Mouse (Mus musculus) heart, postnatal 0 days (tissue): ENCODE data around the gene Thrb. TPM values are rescaled to one million over a fixed set of nuclear protein-coding genes. Genes with fewer than 3 reads are reported as not detected.

Experiments used
- ATAC-seq: fragments of 200-750 bp; cut with Nextera tagmentation; 2 replicates; pipeline ENCODE4 v1.8.0; 2017; ENCODE audit warnings: low read depth, moderate number of reproducible peaks, moderate library complexity; ENCODE audit not compliant: insufficient read depth
- DNase-seq: peaks from one replicate; pipeline ENCODE4 v3.0.0-alpha.2; 2016; ENCODE audit warnings: low spot score
- H3K27ac ChIP-seq: fragments of 300-500 bp; sonication (generic); 2 replicates; pipeline ENCODE4 v1.5.1; 2014; ENCODE audit warnings: low read depth, mild to moderate bottlenecking
- H3K27me3 ChIP-seq: fragments of 300-500 bp; sonication (generic); 2 replicates; pipeline ENCODE4 v1.6.1; 2014; ENCODE audit warnings: low read length, mixed read lengths; ENCODE audit not compliant: control insufficient read depth, insufficient read depth
- H3K36me3 ChIP-seq: fragments of 300-500 bp; sonication (generic); replicated peaks from 2 replicates; pipeline ENCODE4 v1.6.1; 2014; ENCODE audit warnings: low read length, mixed read lengths; ENCODE audit not compliant: control insufficient read depth, insufficient read depth
- H3K4me1 ChIP-seq: fragments of 300-500 bp; sonication (generic); 2 replicates; pipeline ENCODE4 v1.6.1; 2014; ENCODE audit warnings: antibody characterized with exemption; ENCODE audit not compliant: control insufficient read depth, insufficient read depth
- H3K4me2 ChIP-seq: fragments of 300-500 bp; sonication (generic); 2 replicates; pipeline ENCODE4 v1.6.1; 2014; ENCODE audit warnings: low read depth, mild to moderate bottlenecking, low read length, moderate library complexity
- H3K4me3 ChIP-seq: fragments of 300-500 bp; sonication (generic); 2 replicates; pipeline ENCODE4 v1.5.1; 2014; ENCODE audit warnings: low read depth, low read length
- H3K9ac ChIP-seq: fragments of 300-500 bp; sonication (generic); replicated peaks from 2 replicates; pipeline ENCODE4 v1.6.1; 2014; ENCODE audit warnings: low read depth, low read length, mixed read lengths
- H3K9me3 ChIP-seq: fragments of 300-500 bp; sonication (generic); replicated peaks from 2 replicates; pipeline ENCODE4 v1.6.1; 2016; ENCODE audit warnings: low read length; ENCODE audit not compliant: control insufficient read depth
- CTCF ChIP-seq: IDR thresholded peaks from 2 replicates; pipeline ENCODE4 v1.5.1; 2016; ENCODE audit warnings: antibody characterized with exemption, control low read depth, low read depth
- EP300 ChIP-seq: IDR thresholded peaks from 2 replicates; pipeline ENCODE4 v1.6.1; 2016; ENCODE audit warnings: antibody characterized with exemption, low read depth
- WGBS: fragments of 180-500 bp; shearing (Covaris S2); extraction: QIAGEN DNeasy Blood & Tissue Kit; methylation state at CpG from one replicate; pipeline ENCODE4 v1.1.7; 2014; 5-methylcytosine and 5-hydroxymethylcytosine counted together
- polyA plus RNA-seq: library from polyadenylated mRNA; unstranded; fragments of >200 nt; fragmentation: Nextera tagmentation; extraction: Ambion mirVana; gene quantifications from 2 replicates; pipeline ENCODE4 v1.2.1, GENCODE M21; 2015
- total RNA-seq: library from RNA; depleted of rRNA; stranded (reverse); fragments of >200 nt; gene quantifications from 2 replicates; pipeline ENCODE4 v1.2.3, GENCODE M21; 2014; ENCODE audit warnings: low replicate concordance

Gene Thrb
- total and polyA plus RNA-seq, 2 experiments from 2014 or later: 0.90 to 1.0 TPM

DNA sequence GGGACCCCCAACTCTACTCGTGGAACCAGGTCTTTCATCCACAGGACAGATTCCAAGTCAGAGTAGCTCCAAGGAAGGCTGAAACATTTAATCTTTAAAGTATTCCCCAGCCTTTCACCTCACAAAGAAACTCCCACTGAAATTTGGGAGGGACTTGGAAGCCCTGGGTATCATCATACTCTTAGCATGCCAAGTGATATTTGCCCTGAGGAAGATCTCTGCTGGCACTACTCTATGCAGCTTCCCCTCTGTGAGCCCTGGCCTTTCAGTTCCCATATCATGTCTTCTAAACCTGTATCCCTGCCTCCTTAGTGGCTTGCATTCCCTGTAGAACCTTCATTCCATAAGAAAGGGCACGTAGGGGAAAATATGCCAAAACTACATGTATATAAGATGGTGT, 68.8 kb downstream of the Thrb start:
- Histone ChIP-seq H3K4me1 (no peaks in the 10 kb centered on the region), H3K9ac (no peak overlapping the region), H3K27ac (no peak overlapping the region), H3K4me2 (no peak overlapping the region), H3K4me3 (no peak overlapping the region), H3K27me3 (no peaks in the 10 kb centered on the region), H3K9me3 (no peaks in the 10 kb centered on the region), H3K36me3 (no peaks in the 10 kb centered on the region)
- WGBS: 71% methylated on average over 2 of the region's 2 CpGs
- no peak for ATAC-seq
- TF ChIP-seq EP300 (no peak), CTCF (no peak)
- no peak for DNase-seq

DNA sequence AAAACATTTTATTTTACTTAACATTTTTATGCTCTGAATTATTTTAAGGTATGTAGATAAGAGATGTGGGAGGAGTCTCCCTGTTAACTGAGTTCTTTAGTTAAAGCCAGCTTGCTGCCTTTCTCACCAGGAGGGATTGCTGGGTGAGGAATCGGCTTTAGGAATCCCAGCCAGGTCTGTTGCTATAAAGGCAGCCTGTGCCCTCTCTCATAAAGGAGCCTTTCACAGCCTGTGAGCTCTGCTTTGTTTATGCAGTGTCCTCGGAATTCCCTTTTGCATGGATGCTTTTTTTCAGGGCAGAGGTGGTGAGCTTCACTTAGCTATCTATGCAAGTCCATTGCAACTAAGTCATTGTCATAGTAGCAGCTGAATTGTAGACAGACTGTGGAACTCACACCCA, 71.0 kb downstream of the Thrb start:
- TF ChIP-seq CTCF (no peak), EP300 (no peak)
- WGBS: 17% methylated on average over 2 of the region's 2 CpGs
- no peak for ATAC-seq

DNA sequence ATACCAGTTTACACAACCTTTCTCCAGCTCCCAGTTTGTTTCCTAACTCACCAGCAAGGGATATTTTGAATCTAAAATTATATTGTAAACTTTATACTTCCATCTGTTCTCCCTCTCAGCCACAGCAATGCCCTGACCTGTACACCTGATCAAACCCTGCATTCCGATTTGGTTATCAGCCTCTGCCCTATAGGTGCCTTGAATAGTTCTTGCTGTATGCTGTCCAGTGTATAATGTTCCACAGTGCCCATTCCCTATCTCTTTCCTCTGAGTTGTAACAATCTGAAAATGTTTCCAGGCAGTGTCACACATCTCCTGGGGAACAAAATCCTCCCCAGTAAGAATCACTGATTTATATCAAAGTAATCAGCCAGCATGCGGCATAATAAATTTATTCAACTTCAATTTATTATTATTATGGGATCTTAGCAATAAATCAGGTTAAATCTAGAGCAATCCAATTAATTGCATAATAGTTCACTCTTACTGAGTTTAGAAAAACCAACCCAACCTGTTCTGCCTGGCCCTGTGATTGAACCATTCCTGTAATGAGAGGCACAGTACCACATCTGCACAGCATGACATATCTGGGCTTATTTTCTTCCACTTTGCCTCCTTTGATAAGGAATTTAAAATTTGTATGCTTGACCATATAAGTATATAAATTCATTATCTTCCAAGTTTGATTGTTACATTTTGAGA, 73.2 kb downstream of the Thrb start:
- H3K9me3 ChIP-seq: no peaks in the 10 kb centered on the region
- no peak for DNase-seq
- H3K27me3 ChIP-seq: no peaks in the 10 kb centered on the region
- H3K9ac ChIP-seq: no peak overlapping the region
- ATAC-seq: no peak
- WGBS: 79% methylated on average over 2 of the region's 2 CpGs
- H3K4me1 ChIP-seq: no peaks in the 10 kb centered on the region
- no peak overlapping the region for H3K4me3 ChIP-seq
- no peak overlapping the region for H3K27ac ChIP-seq
- H3K36me3 ChIP-seq: no peaks in the 10 kb centered on the region
- TF ChIP-seq EP300 (no peak), CTCF (no peak)
- no peak overlapping the region for H3K4me2 ChIP-seq

More for the DNA sequence above, 71.0 kb downstream of the Thrb start:
- no peak overlapping the region for H3K4me2 ChIP-seq
- H3K9me3 ChIP-seq: no peaks in the 10 kb centered on the region
- no peak overlapping the region for H3K9ac ChIP-seq
- no peaks in the 10 kb centered on the region for H3K4me1 ChIP-seq
- H3K27ac ChIP-seq: no peak overlapping the region
- no peak for DNase-seq
- H3K4me3 ChIP-seq: no peak overlapping the region
- H3K27me3 ChIP-seq: no peaks in the 10 kb centered on the region
- no peaks in the 10 kb centered on the region for H3K36me3 ChIP-seq

DNA sequence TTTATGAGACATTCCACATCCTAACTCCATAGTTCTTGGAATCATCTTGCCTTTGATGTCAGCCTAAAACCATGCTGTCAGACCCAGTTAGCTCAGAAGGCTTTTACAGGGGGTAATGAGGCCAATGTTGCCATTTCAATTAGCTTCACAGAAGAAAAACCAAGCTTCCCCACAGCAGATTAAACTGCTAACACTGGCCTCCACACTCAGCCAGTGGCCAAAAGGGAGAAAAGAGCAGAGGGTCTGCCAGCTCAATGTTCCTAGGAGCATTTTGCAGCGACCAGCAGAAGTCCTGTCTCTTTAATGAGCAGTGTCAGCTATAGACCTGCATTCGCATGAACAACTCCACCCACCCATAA, 73.7 kb downstream of the Thrb start:
- no peak for TF ChIP-seq EP300
- H3K27me3 ChIP-seq: no peaks in the 10 kb centered on the region
- H3K4me2 ChIP-seq: no peak overlapping the region

DNA sequence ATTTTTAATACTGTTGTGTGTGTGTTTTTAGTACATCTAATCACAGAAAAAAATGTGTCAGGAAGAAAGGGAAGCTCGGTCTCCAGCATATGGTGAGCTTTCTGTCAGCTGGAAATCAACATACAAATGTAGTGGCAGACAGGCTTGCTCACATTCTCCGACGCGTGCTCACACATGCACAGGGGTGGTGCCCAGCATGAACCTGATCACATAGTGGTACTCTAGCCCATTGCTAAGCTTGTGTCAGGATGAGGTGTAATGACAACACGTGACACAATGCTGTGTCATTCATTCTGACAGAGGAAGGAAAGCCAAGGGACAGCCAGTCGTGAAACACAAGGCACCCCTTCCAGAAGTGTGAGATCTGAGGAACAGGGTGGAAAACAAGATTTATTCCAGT, 75.4 kb downstream of the Thrb start:
- Histone ChIP-seq H3K36me3 (no peaks in the 10 kb centered on the region), H3K9me3 (no peaks in the 10 kb centered on the region), H3K9ac (no peak overlapping the region), H3K27me3 (no peaks in the 10 kb centered on the region), H3K4me2 (no peak overlapping the region), H3K4me1 (no peaks in the 10 kb centered on the region), H3K27ac (no peak overlapping the region), H3K4me3 (no peak overlapping the region)
- ATAC-seq (no peak), DNase-seq (no peak)
- WGBS: 72% methylated on average over 6 of the region's 6 CpGs
- TF ChIP-seq CTCF (no peak), EP300 (no peak)

More for the DNA sequence above, 73.7 kb downstream of the Thrb start:
- ATAC-seq: no peak
- DNase-seq: no peak
- H3K36me3 ChIP-seq: no peaks in the 10 kb centered on the region
- no peaks in the 10 kb centered on the region for H3K4me1 ChIP-seq
- 70% methylated on average over 2 of the region's 2 CpGs for WGBS
- no peaks in the 10 kb centered on the region for H3K9me3 ChIP-seq
- no peak overlapping the region for H3K9ac ChIP-seq
- no peak overlapping the region for H3K4me3 ChIP-seq
- H3K27ac ChIP-seq: no peak overlapping the region

DNA sequence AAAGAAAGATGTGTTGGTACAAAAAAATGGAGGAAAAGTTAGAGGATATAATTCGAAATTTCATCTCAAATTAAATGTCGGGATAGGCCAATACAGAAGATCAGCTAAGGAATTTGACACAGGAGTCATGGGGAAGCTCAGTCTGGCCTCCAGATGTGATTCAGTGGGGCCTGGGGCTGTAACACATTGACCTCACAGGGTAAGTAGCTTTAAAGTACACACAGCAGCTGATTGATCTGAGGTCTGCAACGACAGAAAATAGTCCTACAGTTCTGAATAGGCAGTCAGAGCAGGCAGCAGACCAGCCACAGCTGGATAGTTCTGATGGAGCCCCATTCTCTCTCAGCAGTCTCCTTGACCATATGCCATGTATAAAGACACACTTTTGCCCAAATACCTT, 80.8 kb downstream of the Thrb start:
- DNase-seq (no peak), ATAC-seq (no peak)
- no peak for TF ChIP-seq EP300
- no peak for TF ChIP-seq CTCF
- no peaks in the 10 kb centered on the region for H3K4me1 ChIP-seq
- no peaks in the 10 kb centered on the region for H3K27me3 ChIP-seq
- no peaks in the 10 kb centered on the region for H3K36me3 ChIP-seq
- H3K4me3 ChIP-seq: no peak overlapping the region
- no peak overlapping the region for H3K4me2 ChIP-seq
- WGBS: 41% methylated on average over 3 of the region's 3 CpGs
- no peaks in the 10 kb centered on the region for H3K9me3 ChIP-seq
- no peak overlapping the region for H3K9ac ChIP-seq
- no peak overlapping the region for H3K27ac ChIP-seq
